Mouse (Mus musculus) midbrain, embryonic 11.5 days (tissue): ENCODE results near the gene Cntnap1. TPM values are rescaled to one million over a fixed set of nuclear protein-coding genes. Genes with fewer than 3 reads are reported as not detected.

Source experiments
- ATAC-seq: fragments of 200-750 bp; cut with Nextera tagmentation; 2 replicates; pipeline ENCODE4 v1.8.0; 2017; ENCODE audit warnings: moderate TSS enrichment, moderate library complexity; ENCODE audit not compliant: low FRiP score
- DNase-seq: peaks from one replicate; pipeline ENCODE4 v3.0.0; 2015; ENCODE audit warnings: low spot score; ENCODE audit errors: missing footprints
- H3K27ac ChIP-seq: fragments of 300-500 bp; sonication (generic); 2 replicates; pipeline ENCODE4 v1.5.1; 2014; ENCODE audit warnings: low read depth, low read length
- H3K27me3 ChIP-seq: fragments of 300-500 bp; sonication (generic); 2 replicates; pipeline ENCODE4 v1.6.1; 2014; ENCODE audit warnings: mild to moderate bottlenecking, low read length, moderate library complexity, mixed read lengths; ENCODE audit not compliant: control insufficient read depth, insufficient read depth
- H3K36me3 ChIP-seq: fragments of 300-500 bp; sonication (generic); 2 replicates; pipeline ENCODE4 v1.6.1; 2014; ENCODE audit warnings: mild to moderate bottlenecking, low read length, moderate library complexity, mixed read lengths; ENCODE audit not compliant: control insufficient read depth, insufficient read depth
- H3K4me1 ChIP-seq: fragments of 300-500 bp; sonication (generic); 2 replicates; pipeline ENCODE4 v1.6.1; 2014; ENCODE audit warnings: low read length; ENCODE audit not compliant: control insufficient read depth, insufficient read depth
- H3K4me2 ChIP-seq: fragments of 300-500 bp; sonication (generic); 2 replicates; pipeline ENCODE4 v1.6.1; 2014; ENCODE audit warnings: mild to moderate bottlenecking, moderate library complexity
- H3K4me3 ChIP-seq: fragments of 300-500 bp; sonication (generic); 2 replicates; pipeline ENCODE4 v1.5.1; 2014; ENCODE audit warnings: low read depth, low read length
- H3K9ac ChIP-seq: fragments of 300-500 bp; sonication (generic); 2 replicates; pipeline ENCODE4 v1.6.1; 2014; ENCODE audit warnings: low read length
- H3K9me3 ChIP-seq: fragments of 300-500 bp; sonication (generic); 2 replicates; pipeline ENCODE4 v1.6.1; 2016; ENCODE audit warnings: low read length; ENCODE audit not compliant: control insufficient read depth
- WGBS: fragments of 180-500 bp; shearing (Covaris S2); extraction: QIAGEN DNeasy Blood & Tissue Kit; methylation state at CpG from one replicate; pipeline ENCODE4 v1.1.7; 2014; 5-methylcytosine and 5-hydroxymethylcytosine counted together
- polyA plus RNA-seq: library from polyadenylated mRNA; unstranded; fragments of >200 nt; fragmentation: Nextera tagmentation; extraction: Ambion mirVana; gene quantifications from 2 replicates; pipeline ENCODE4 v1.2.1, GENCODE M21; 2014

The Cntnap1 gene
- polyA plus RNA-seq, 1 experiment from 2014 or later = 0.30 TPM

- H3K4me2 ChIP-seq = no peak overlapping the region
- H3K9me3 ChIP-seq = no peaks in the 10 kb centered on the region
- WGBS = 85% methylated on average over 12 of the region's 12 CpGs
- H3K4me3 ChIP-seq = no peak overlapping the region
- H3K4me1 ChIP-seq = no peaks in the 10 kb centered on the region
- no peak overlapping the region for H3K9ac ChIP-seq
- no peaks in the 10 kb centered on the region for H3K27me3 ChIP-seq
- no peak overlapping the region for H3K27ac ChIP-seq
- DNase-seq (peak; percentile 64), ATAC-seq (no peak)
- no peaks in the 10 kb centered on the region for H3K36me3 ChIP-seq
Measured at GRCm38 (mm10) chr11:101133037-101133436, 37.3 kb upstream of the Cntnap1 start.

GRCm38 (mm10) chr11:101134217-101134865 lies 36.0 kb upstream of the Cntnap1 start:
- Histone ChIP-seq H3K27me3 (no peaks in the 10 kb centered on the region), H3K9me3 (no peaks in the 10 kb centered on the region), H3K27ac (no peak overlapping the region), H3K4me1 (no peaks in the 10 kb centered on the region), H3K36me3 (no peaks in the 10 kb centered on the region), H3K9ac (no peak overlapping the region), H3K4me2 (no peak overlapping the region), H3K4me3 (no peak overlapping the region)
- ATAC-seq (no peak), DNase-seq (peak; percentile 33)
- 80% methylated on average over 13 of the region's 13 CpGs for WGBS

GRCm38 (mm10) chr11:101137000-101137399 lies 33.3 kb upstream of the Cntnap1 start:
- no peak overlapping the region for H3K9ac ChIP-seq
- peak; percentile 79 for DNase-seq
- 85% methylated on average over 7 of the region's 7 CpGs for WGBS
- H3K27ac ChIP-seq = no peak overlapping the region
- no peak overlapping the region for H3K4me3 ChIP-seq
- H3K4me1 ChIP-seq = no peaks in the 10 kb centered on the region
- no peaks in the 10 kb centered on the region for H3K27me3 ChIP-seq
- no peaks in the 10 kb centered on the region for H3K9me3 ChIP-seq
- H3K4me2 ChIP-seq = no peak overlapping the region
- ATAC-seq = no peak
- H3K36me3 ChIP-seq = no peaks in the 10 kb centered on the region

DNA sequence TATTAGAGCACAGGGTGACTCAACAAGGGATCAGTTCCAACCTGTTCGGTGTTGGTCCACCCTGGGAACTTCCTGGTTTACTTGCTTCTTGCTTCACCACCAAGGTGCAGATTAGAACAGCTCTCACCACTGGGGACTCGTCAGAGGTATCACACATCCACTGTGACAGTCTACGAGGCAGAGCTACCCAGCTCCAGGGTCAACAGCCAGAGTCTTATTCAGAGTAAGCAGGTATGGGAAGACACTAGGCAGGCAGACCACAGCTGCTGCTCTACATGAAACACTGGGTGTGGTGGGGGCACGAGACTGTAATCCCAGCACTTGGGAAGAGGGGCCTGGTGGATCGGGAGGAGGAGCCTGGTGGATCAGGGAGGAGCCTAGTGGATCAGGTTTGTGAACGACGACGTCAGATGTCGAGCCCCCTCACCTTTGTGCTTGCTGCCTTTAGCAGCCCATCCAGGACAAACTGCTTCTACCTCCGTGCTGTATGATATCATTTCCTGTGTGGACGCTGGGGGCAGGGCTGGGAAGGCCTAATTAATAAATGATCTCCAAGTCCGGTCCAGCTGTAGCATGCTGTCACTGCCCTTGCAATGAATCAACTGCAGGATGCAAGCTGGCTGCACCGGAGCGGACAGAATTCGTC lies 31.7 kb upstream of the Cntnap1 start:
- no peaks in the 10 kb centered on the region for H3K27me3 ChIP-seq
- no peaks in the 10 kb centered on the region for H3K4me1 ChIP-seq
- no peaks in the 10 kb centered on the region for H3K9me3 ChIP-seq
- H3K9ac ChIP-seq = 0 out of 2 replicates have a peak overlapping the region, but pooled peaks have one; percentile 0
- peak overlapping the region; percentile 22 for H3K4me2 ChIP-seq
- peak; percentile 88 for DNase-seq
- H3K36me3 ChIP-seq = no peaks in the 10 kb centered on the region
- ATAC-seq = peak; percentile 65; the same call in 1 of the 2 replicates
- no peak overlapping the region; the same call in 1 of the 2 replicates for H3K4me3 ChIP-seq
- H3K27ac ChIP-seq = no peak overlapping the region
- 30% methylated on average over 15 of the region's 15 CpGs for WGBS

DNA sequence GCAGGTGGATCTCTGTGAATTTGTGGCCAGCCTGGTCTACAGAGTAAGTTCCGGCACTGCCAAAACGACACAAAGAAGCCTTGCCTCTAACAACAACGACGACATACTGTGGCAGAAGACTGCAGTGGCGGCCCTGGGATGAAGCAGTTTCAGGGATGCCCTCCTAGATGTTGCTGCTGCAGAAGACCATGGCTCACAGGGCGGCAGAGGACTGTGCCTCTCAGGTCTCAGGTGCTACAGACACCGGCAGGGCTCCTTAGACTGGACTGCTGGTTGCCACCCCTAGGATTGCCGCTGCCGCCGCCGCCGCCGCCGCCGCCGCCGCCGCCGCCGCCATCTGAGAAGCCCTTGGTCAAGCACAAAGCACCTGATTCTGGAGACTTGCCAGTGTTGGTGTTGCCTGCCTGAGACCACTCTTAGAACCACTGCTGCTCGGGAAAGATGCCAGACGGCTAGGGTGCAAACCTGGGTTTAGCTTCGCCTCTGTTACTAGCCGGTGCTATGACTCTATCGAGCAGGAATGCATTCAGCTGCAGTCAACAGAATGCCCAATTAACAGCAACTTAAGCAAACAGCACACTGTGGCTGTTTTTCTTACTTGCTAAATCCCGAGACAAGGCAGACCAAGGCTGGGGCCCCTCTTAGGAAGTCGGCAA lies 30.0 kb upstream of the Cntnap1 start:
- H3K27me3 ChIP-seq = no peaks in the 10 kb centered on the region
- no peaks in the 10 kb centered on the region for H3K36me3 ChIP-seq
- peaks cover 3% of the 10 kb centered on the region; the same call in 1 of the 2 replicates for H3K4me1 ChIP-seq
- H3K4me3 ChIP-seq = peak overlapping the region; percentile 11; the same call in 1 of the 2 replicates
- WGBS = 40% methylated on average over 27 of the region's 27 CpGs
- H3K4me2 ChIP-seq = peak overlapping the region; percentile 41
- peak; percentile 91 for DNase-seq
- no peak for ATAC-seq
- H3K9ac ChIP-seq = peak overlapping the region; percentile 6; the same call in 1 of the 2 replicates
- H3K27ac ChIP-seq = no peak overlapping the region
- H3K9me3 ChIP-seq = no peaks in the 10 kb centered on the region

DNA sequence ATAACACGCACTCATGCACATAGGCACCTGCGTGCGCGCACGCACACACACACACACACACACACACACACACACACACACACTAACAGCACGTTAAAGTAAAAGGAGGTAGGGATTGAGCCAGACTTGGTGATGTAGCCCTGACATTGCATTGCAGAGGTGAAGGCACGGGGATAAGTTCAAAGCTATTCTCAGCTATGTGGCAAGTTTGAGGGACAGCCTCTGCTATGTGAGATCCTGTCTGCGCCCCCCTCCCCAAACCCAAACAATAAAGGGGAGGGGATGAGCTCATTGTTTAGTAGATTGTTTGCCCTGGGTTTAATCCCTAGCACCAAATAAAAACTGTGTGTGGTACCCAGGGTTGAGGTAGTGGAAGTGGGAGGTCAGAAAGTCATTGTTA lies 29.2 kb upstream of the Cntnap1 start:
- no peak for ATAC-seq
- H3K27ac ChIP-seq = no peak overlapping the region
- H3K36me3 ChIP-seq = no peaks in the 10 kb centered on the region
- peak; percentile 71 for DNase-seq
- no peak overlapping the region for H3K4me2 ChIP-seq
- WGBS = 75% methylated on average over 8 of the region's 8 CpGs
- H3K9ac ChIP-seq = no peak overlapping the region
- H3K27me3 ChIP-seq = no peaks in the 10 kb centered on the region
- no peaks in the 10 kb centered on the region for H3K9me3 ChIP-seq
- no peak overlapping the region for H3K4me3 ChIP-seq
- peaks cover 3% of the 10 kb centered on the region; the same call in 1 of the 2 replicates for H3K4me1 ChIP-seq

DNA sequence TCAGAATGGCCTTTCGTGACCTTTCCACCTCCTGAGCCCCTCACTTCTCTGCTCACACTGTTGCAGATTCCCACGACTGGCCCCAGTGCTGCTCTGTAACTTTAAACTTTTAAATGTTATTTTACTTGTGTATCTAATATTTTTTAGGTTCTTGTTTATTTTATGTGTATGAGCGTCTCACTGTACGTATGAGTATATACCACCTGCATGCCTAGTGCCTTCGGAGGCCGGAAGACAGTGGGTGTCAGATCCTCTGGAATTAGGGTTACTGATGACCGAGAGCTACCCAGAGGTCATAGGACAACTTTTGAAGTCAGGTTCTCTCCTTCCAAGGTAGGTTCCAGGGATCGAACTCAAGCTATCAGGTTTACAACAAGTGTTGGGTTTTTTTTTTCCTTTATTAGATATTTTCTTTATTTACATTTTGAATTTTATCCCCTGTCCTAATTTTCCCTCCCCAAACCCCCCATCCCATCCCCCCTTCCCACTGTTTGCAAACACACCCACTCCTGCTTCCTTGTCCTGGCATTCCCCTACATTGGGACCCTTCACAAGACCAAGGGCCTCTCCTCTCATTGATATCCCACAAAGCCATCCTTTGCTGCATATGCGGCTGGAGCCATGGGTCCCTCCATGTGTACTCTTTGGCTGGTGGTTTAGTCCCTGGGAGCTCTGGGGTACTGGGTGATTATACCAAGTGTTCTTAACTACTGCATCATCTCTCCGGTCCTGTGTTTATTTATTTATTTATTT lies 27.9 kb upstream of the Cntnap1 start:
- Histone ChIP-seq H3K27me3 (no peaks in the 10 kb centered on the region), H3K4me3 (no peak overlapping the region)

DNA sequence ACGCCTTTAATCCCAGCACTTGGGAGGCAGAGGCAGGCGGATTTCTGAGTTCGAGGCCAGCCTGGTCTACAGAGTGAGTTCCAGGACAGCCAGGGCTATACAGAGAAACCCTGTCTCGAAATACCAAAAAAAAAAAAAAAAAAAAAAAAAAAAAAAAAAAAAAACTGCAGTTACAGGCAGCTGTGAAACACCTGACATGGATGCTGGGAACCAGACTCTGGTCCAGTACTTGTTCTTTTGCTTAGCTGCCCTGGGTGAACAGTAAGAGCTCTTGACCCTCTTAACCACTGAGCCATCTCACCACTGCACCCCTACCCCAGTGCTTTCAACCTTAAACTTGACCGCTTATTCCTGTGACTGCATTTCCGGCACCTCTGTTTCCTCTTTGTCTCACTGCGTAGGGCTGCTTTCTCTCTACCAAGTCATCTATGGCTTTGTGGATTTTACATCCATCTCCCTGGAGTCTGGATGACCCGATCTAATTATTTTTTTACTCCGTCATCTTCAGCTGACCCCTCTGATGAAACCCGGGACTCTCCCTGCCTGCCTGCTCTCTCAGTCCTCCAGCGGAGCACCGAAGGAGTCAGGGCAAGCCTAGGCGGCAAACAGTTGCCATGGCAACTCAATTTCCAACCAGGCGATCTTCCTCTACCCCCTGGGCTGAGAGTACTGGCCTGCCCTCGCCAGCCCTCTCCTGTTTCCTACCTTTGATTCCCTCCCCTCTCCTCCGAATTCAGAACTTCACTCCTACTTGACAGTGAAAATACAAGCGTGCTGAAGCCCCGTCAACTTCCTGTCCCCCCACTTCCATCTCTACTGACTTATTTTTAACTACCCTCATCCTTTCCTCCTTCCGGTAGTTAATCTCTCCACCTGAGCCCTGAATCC lies 26.7 kb upstream of the Cntnap1 start:
- Histone ChIP-seq H3K4me1 (peaks cover 3% of the 10 kb centered on the region; the same call in 1 of the 2 replicates), H3K27me3 (no peaks in the 10 kb centered on the region), H3K9ac (peak overlapping the region; percentile 59), H3K9me3 (no peaks in the 10 kb centered on the region), H3K4me2 (peak overlapping the region; percentile 45), H3K27ac (no peak overlapping the region), H3K36me3 (no peaks in the 10 kb centered on the region), H3K4me3 (peak overlapping the region; percentile 20; the same call in 1 of the 2 replicates)
- WGBS = 21% methylated on average over 18 of the region's 19 CpGs
- DNase-seq (peak; percentile 95), ATAC-seq (peak; percentile 79; the same call in 1 of the 2 replicates)

More for the DNA sequence above, 27.9 kb upstream of the Cntnap1 start:
- ATAC-seq (no peak), DNase-seq (peak; percentile 61)
- WGBS = 88% methylated on average over 10 of the region's 10 CpGs
- H3K9ac ChIP-seq = no peak overlapping the region
- H3K4me1 ChIP-seq = peaks cover 3% of the 10 kb centered on the region; the same call in 1 of the 2 replicates
- H3K27ac ChIP-seq = no peak overlapping the region
- H3K9me3 ChIP-seq = no peaks in the 10 kb centered on the region
- no peak overlapping the region for H3K4me2 ChIP-seq
- no peaks in the 10 kb centered on the region for H3K36me3 ChIP-seq
